Mouse (Mus musculus) myocyte (in vitro differentiated cells): ENCODE results near the gene Pign. TPM values are rescaled to one million over a fixed set of nuclear protein-coding genes. Genes with fewer than 3 reads are reported as not detected.

Source experiments
- H3K27me3 ChIP-seq: one replicate; pipeline ENCODE4 v1.6.1; 2011; ENCODE audit not compliant: control insufficient read depth, insufficient read depth, insufficient read length
- H3K36me3 ChIP-seq: one replicate; pipeline ENCODE4 v1.6.1; 2011; ENCODE audit not compliant: control insufficient read depth, insufficient read depth
- H3K4me2 ChIP-seq: one replicate; pipeline ENCODE4 v1.6.1; 2011; ENCODE audit warnings: low read depth, control low read depth
- H3K4me3 ChIP-seq: one replicate; pipeline ENCODE4 v1.5.1; 2011; ENCODE audit warnings: mild to moderate bottlenecking, control low read depth, moderate library complexity
- H3K79me2 ChIP-seq: one replicate; pipeline ENCODE4 v1.6.1; 2011; ENCODE audit not compliant: control insufficient read depth, insufficient read depth
- H3ac ChIP-seq: one replicate; pipeline ENCODE4 v1.6.1; 2011; ENCODE audit not compliant: control insufficient read depth, insufficient read length
- CEBPB ChIP-seq: IDR thresholded peaks from 2 replicates; pipeline ENCODE4 v1.6.1; 2011; ENCODE audit warnings: mild to moderate bottlenecking, moderate library complexity; ENCODE audit not compliant: poor library complexity, insufficient read depth, severe bottlenecking
- E2F4 ChIP-seq: IDR thresholded peaks from one replicate; pipeline ENCODE4 v1.6.1; 2011; ENCODE audit warnings: mild to moderate bottlenecking, control low read depth, moderate library complexity; ENCODE audit not compliant: insufficient read depth
- MAX ChIP-seq: IDR thresholded peaks from one replicate; pipeline ENCODE4 v1.6.1; 2011; ENCODE audit warnings: low read depth, mild to moderate bottlenecking, control low read depth
- MYOD1 ChIP-seq, 3 experiments: IDR thresholded peaks; one replicate each; pipeline ENCODE4 v1.6.1; 2011; ENCODE audit warnings: control low read depth in 2 of 3, low read depth in 2 of 3, mild to moderate bottlenecking in 2 of 3, moderate library complexity in 1 of 3; ENCODE audit not compliant: insufficient read length in 2 of 3, control insufficient read depth in 1 of 3
- MYOG ChIP-seq, 3 experiments: IDR thresholded peaks; one replicate each; pipeline ENCODE4 v1.6.1; 2011; ENCODE audit warnings: control low read depth in 2 of 3, low read depth in 2 of 3, mild to moderate bottlenecking in 2 of 3; ENCODE audit not compliant: insufficient read length in 2 of 3, control insufficient read depth in 1 of 3, insufficient read depth in 1 of 3
- POLR2A ChIP-seq: IDR thresholded peaks from one replicate; pipeline ENCODE4 v1.6.1; 2011; ENCODE audit warnings: low read depth, mild to moderate bottlenecking, control low read depth, moderate library complexity; ENCODE audit not compliant: insufficient read length
- POLR2AphosphoS2 ChIP-seq: IDR thresholded peaks from one replicate; pipeline ENCODE4 v1.6.1; 2011; ENCODE audit warnings: low read depth, control low read depth; ENCODE audit not compliant: insufficient read length
- REST ChIP-seq: IDR thresholded peaks from one replicate; pipeline ENCODE4 v1.6.1; 2011; ENCODE audit warnings: mild to moderate bottlenecking, control low read depth, moderate library complexity; ENCODE audit not compliant: insufficient read depth, insufficient read length
- SRF ChIP-seq: IDR thresholded peaks from one replicate; pipeline ENCODE4 v1.6.1; 2011; ENCODE audit warnings: low read depth; ENCODE audit not compliant: control insufficient read depth, insufficient read length
- TCF12 ChIP-seq: IDR thresholded peaks from one replicate; pipeline ENCODE4 v1.6.1; 2011; ENCODE audit warnings: mild to moderate bottlenecking, control low read depth; ENCODE audit not compliant: poor library complexity, insufficient read depth, severe bottlenecking
- TCF3 ChIP-seq: IDR thresholded peaks from one replicate; pipeline ENCODE4 v1.6.1; 2011; ENCODE audit warnings: low read depth, control low read depth; ENCODE audit not compliant: insufficient read length
- USF1 ChIP-seq: IDR thresholded peaks from one replicate; pipeline ENCODE4 v1.6.1; 2011; ENCODE audit warnings: low read depth, mild to moderate bottlenecking, control low read depth, moderate library complexity
- polyA plus RNA-seq: library from polyadenylated mRNA; unstranded; fragments of >200 nt; fragmentation: generic; extraction: Trizol; gene quantifications from one replicate; pipeline ENCODE4 v1.2.1, GENCODE M21; 2012; ENCODE audit warnings: missing spikeins

The Pign gene
- polyA plus RNA-seq, 1 experiment: 9.3 TPM

- H3ac ChIP-seq: no peak overlapping the region
- no peak overlapping the region for H3K4me3 ChIP-seq
- TF ChIP-seq E2F4 (no peak), POLR2A (no peak), MAX (no peak), USF1 (no peak), POLR2AphosphoS2 (no peak), SRF (no peak), REST (no peak), MYOD1 (IDR thresholded peaks at IDR 0.05; ENCODE audit: control insufficient read depth in 1 of 3, insufficient read length in 2 of 3, low read depth in 2 of 3) (no peak), TCF3 (no peak), MYOG (IDR thresholded peaks at IDR 0.05; ENCODE audit: control insufficient read depth in 1 of 3, insufficient read depth in 1 of 3, insufficient read length in 2 of 3, low read depth in 2 of 3) (no peak)
- no peak overlapping the region for H3K4me2 ChIP-seq
- H3K27me3 ChIP-seq: no peaks in the 10 kb centered on the region
- H3K79me2 ChIP-seq: peaks cover 89% of the 10 kb centered on the region
- H3K36me3 ChIP-seq: no peaks in the 10 kb centered on the region
These were observed 6.2 kb upstream of the Pign start for GRCm38 (mm10) chr1:105669700-105670099.

- Histone ChIP-seq H3K4me3 (peak overlapping the region; percentile 96), H3K36me3 (no peaks in the 10 kb centered on the region), H3ac (peak overlapping the region; percentile 64), H3K79me2 (peaks cover 71% of the 10 kb centered on the region), H3K4me2 (peak overlapping the region; percentile 80), H3K27me3 (no peaks in the 10 kb centered on the region)
- no peak for TF ChIP-seq E2F4
- no peak for TF ChIP-seq CEBPB
- no peak for TF ChIP-seq MYOD1 (IDR thresholded peaks at IDR 0.05; ENCODE audit: control insufficient read depth in 1 of 3, insufficient read length in 2 of 3, low read depth in 2 of 3)
- TF ChIP-seq USF1: no peak
- no peak for TF ChIP-seq SRF
- no peak for TF ChIP-seq TCF12
- no peak for TF ChIP-seq REST
- no peak for TF ChIP-seq TCF3
- no peak for TF ChIP-seq MYOG (IDR thresholded peaks at IDR 0.05; ENCODE audit: control insufficient read depth in 1 of 3, insufficient read depth in 1 of 3, insufficient read length in 2 of 3, low read depth in 2 of 3)
- no peak for TF ChIP-seq MAX
- no peak for TF ChIP-seq POLR2A
- TF ChIP-seq POLR2AphosphoS2: no peak
These were observed 710 bp upstream of the Pign start for GRCm38 (mm10) chr1:105663962-105664812.

GRCm38 (mm10) chr1:105662820-105663170 lies 682 bp downstream of the Pign start:
- H3K79me2 ChIP-seq: peaks cover 59% of the 10 kb centered on the region
- peak overlapping the region; percentile 96 for H3K4me3 ChIP-seq
- H3K27me3 ChIP-seq: no peaks in the 10 kb centered on the region
- TF ChIP-seq SRF (no peak), POLR2A (no peak), MYOG (IDR thresholded peaks at IDR 0.05; ENCODE audit: control insufficient read depth in 1 of 3, insufficient read depth in 1 of 3, insufficient read length in 2 of 3, low read depth in 2 of 3) (no peak), MYOD1 (IDR thresholded peaks at IDR 0.05; ENCODE audit: control insufficient read depth in 1 of 3, insufficient read length in 2 of 3, low read depth in 2 of 3) (no peak)
- peak overlapping the region; percentile 78 for H3K4me2 ChIP-seq
- no peaks in the 10 kb centered on the region for H3K36me3 ChIP-seq
- H3ac ChIP-seq: peak overlapping the region; percentile 64

- Histone ChIP-seq H3K79me2 (peaks cover 31% of the 10 kb centered on the region), H3K36me3 (peaks cover 8% of the 10 kb centered on the region), H3K4me2 (no peak overlapping the region), H3K4me3 (no peak overlapping the region), H3K27me3 (no peaks in the 10 kb centered on the region), H3ac (no peak overlapping the region)
- no peak for TF ChIP-seq CEBPB
- TF ChIP-seq TCF12: no peak
- no peak for TF ChIP-seq POLR2A
- no peak for TF ChIP-seq E2F4
- no peak for TF ChIP-seq MAX
- TF ChIP-seq POLR2AphosphoS2: no peak
- TF ChIP-seq REST: no peak
- TF ChIP-seq TCF3: no peak
- no peak for TF ChIP-seq MYOG (IDR thresholded peaks at IDR 0.05; ENCODE audit: control insufficient read depth in 1 of 3, insufficient read depth in 1 of 3, insufficient read length in 2 of 3, low read depth in 2 of 3)
- TF ChIP-seq USF1: no peak
- no peak for TF ChIP-seq SRF
- TF ChIP-seq MYOD1 (IDR thresholded peaks at IDR 0.05; ENCODE audit: control insufficient read depth in 1 of 3, insufficient read length in 2 of 3, low read depth in 2 of 3): no peak
These were observed 3.5 kb downstream of the Pign start for GRCm38 (mm10) chr1:105660015-105660414.

GRCm38 (mm10) chr1:105653981-105654380 lies 9.5 kb downstream of the Pign start:
- Histone ChIP-seq H3K79me2 (peaks cover 4% of the 10 kb centered on the region), H3K27me3 (no peaks in the 10 kb centered on the region), H3K4me3 (no peak overlapping the region), H3ac (no peak overlapping the region), H3K4me2 (no peak overlapping the region), H3K36me3 (peaks cover 15% of the 10 kb centered on the region)
- TF ChIP-seq TCF3 (no peak), REST (no peak), POLR2A (no peak), SRF (no peak), MYOG (IDR thresholded peaks at IDR 0.05; ENCODE audit: control insufficient read depth in 1 of 3, insufficient read depth in 1 of 3, insufficient read length in 2 of 3, low read depth in 2 of 3) (no peak), E2F4 (no peak), MAX (no peak), POLR2AphosphoS2 (no peak), CEBPB (no peak), MYOD1 (IDR thresholded peaks at IDR 0.05; ENCODE audit: control insufficient read depth in 1 of 3, insufficient read length in 2 of 3, low read depth in 2 of 3) (no peak)
